Mouse (Mus musculus) liver, embryonic 12.5 days (tissue): ENCODE measurements around the gene Clps. TPM values are rescaled to one million over a fixed set of nuclear protein-coding genes. Genes with fewer than 3 reads are reported as not detected.

ENCODE experiments used
- ATAC-seq: fragments of 200-750 bp; cut with Nextera tagmentation; 2 replicates; pipeline ENCODE4 v1.8.0; 2017; ENCODE audit warnings: moderate number of reproducible peaks, mild to moderate bottlenecking, moderate library complexity
- H3K27ac ChIP-seq: fragments of 300-500 bp; sonication (generic); 2 replicates; pipeline ENCODE4 v1.5.1; 2016; ENCODE audit warnings: mild to moderate bottlenecking
- H3K27me3 ChIP-seq: fragments of 300-500 bp; sonication (generic); replicated peaks from 2 replicates; pipeline ENCODE4 v1.6.1; 2016; ENCODE audit warnings: mild to moderate bottlenecking, moderate library complexity
- H3K36me3 ChIP-seq: fragments of 300-500 bp; sonication (generic); 2 replicates; pipeline ENCODE4 v1.6.1; 2016; ENCODE audit warnings: mild to moderate bottlenecking, moderate library complexity
- H3K4me1 ChIP-seq: fragments of 300-500 bp; sonication (generic); 2 replicates; pipeline ENCODE4 v1.6.1; 2016
- H3K4me2 ChIP-seq: fragments of 300-500 bp; sonication (generic); 2 replicates; pipeline ENCODE4 v1.6.1; 2016; ENCODE audit warnings: mild to moderate bottlenecking, moderate library complexity
- H3K4me3 ChIP-seq: fragments of 300-500 bp; sonication (generic); 2 replicates; pipeline ENCODE4 v1.5.1; 2016; ENCODE audit warnings: mild to moderate bottlenecking, moderate library complexity
- H3K9ac ChIP-seq: fragments of 300-500 bp; sonication (generic); 2 replicates; pipeline ENCODE4 v1.6.1; 2016; ENCODE audit warnings: mild to moderate bottlenecking, moderate library complexity
- H3K9me3 ChIP-seq: fragments of 300-500 bp; sonication (generic); replicated peaks from 2 replicates; pipeline ENCODE4 v1.6.1; 2016; ENCODE audit warnings: mild to moderate bottlenecking, moderate library complexity
- WGBS: fragments of 180-500 bp; shearing (Covaris S2); methylation state at CpG from one replicate; pipeline ENCODE4 v1.1.7; 2016; ENCODE audit not compliant: insufficient replicate concordance; 5-methylcytosine and 5-hydroxymethylcytosine counted together
- polyA plus RNA-seq: library from polyadenylated mRNA; unstranded; fragments of >200 nt; fragmentation: Nextera tagmentation; extraction: Ambion mirVana; gene quantifications from 2 replicates; pipeline ENCODE4 v1.2.1, GENCODE M21; 2016

Clps gene
- polyA plus RNA-seq, 1 experiment from 2014 or later, result 2.3 TPM

DNA sequence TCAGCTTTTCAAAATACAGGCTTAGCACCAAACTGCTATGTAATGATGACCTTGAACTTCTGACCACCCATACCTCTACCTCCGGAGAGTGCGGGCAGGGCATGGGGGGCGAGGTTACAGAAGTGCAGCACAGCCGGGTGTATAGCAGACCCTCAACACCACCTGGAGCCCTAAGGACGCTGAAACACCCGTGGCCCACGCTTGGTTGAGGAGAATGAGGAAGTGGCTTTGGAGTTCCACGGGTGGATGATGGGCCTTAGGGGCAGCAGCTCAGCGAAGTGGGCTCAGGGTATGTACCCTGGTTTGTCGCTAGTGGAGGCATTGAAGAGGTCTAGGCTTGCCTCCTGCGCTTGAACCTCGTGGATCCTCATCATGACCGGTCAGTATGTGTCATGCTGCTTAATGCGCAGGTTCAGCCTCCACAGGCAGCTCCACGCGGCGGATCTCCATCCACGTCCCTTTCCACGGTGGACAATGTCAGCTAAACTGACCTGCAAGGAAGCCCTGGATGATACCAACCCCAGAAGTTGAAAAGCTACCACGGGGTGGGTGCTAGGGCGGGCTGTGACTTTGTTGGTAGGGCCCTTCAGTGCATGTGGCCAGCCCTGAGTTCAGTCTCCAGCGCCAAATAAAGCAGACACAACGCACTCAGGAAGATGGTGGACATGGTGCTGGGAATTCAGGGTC, 36.4 kb downstream of the Clps start:
- no peak overlapping the region for H3K4me3 ChIP-seq
- H3K4me1 ChIP-seq, result peaks cover 39% of the 10 kb centered on the region
- no peak for ATAC-seq
- no peaks in the 10 kb centered on the region for H3K36me3 ChIP-seq
- H3K9me3 ChIP-seq, result no peaks in the 10 kb centered on the region
- 60% methylated on average over 23 of the region's 23 CpGs for WGBS
- H3K27me3 ChIP-seq, result peaks cover 68% of the 10 kb centered on the region
- no peak overlapping the region for H3K27ac ChIP-seq
- H3K4me2 ChIP-seq, result peak overlapping the region; percentile 79
- no peak overlapping the region for H3K9ac ChIP-seq

DNA sequence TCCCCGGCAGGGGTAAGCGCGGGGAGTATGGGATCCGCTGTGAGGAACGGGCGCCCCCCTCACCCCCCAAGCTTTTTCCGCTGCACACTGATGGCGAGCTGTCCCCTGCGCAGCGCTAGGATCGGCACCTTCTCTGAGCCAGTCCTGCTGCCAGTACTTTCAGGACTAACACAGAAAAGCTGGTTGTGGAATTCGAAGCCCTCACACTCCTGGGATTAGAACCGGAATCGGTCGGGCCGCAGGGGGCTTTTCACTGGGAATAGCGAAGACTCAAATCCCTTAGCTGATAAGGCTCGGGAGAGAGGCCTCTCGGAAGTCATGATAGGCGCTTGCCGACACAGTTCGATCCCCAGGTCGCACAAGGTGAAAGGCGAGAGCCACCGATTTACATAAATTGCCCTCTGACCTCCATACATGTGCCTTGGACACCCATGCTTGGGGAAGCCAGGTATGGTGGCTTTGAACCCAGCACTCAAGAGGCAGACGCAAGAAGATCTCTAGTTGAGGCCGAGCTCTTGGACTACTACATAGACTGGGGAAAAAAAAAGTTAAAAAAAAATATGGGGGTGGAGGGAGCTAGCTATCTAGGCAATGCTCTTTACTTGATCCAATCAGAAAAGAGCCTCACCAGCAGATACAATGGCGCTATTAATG, 37.1 kb downstream of the Clps start:
- no peak; the same call in 1 of the 2 replicates for ATAC-seq
- Histone ChIP-seq H3K4me2 (peak overlapping the region; percentile 79), H3K27me3 (peaks cover 68% of the 10 kb centered on the region), H3K36me3 (no peaks in the 10 kb centered on the region), H3K27ac (peak overlapping the region; percentile 54), H3K4me1 (peaks cover 43% of the 10 kb centered on the region), H3K4me3 (peak overlapping the region; percentile 60), H3K9me3 (no peaks in the 10 kb centered on the region), H3K9ac (peak overlapping the region; percentile 8; the same call in 1 of the 2 replicates)
- WGBS, result 5% methylated on average over 28 of the region's 28 CpGs

DNA sequence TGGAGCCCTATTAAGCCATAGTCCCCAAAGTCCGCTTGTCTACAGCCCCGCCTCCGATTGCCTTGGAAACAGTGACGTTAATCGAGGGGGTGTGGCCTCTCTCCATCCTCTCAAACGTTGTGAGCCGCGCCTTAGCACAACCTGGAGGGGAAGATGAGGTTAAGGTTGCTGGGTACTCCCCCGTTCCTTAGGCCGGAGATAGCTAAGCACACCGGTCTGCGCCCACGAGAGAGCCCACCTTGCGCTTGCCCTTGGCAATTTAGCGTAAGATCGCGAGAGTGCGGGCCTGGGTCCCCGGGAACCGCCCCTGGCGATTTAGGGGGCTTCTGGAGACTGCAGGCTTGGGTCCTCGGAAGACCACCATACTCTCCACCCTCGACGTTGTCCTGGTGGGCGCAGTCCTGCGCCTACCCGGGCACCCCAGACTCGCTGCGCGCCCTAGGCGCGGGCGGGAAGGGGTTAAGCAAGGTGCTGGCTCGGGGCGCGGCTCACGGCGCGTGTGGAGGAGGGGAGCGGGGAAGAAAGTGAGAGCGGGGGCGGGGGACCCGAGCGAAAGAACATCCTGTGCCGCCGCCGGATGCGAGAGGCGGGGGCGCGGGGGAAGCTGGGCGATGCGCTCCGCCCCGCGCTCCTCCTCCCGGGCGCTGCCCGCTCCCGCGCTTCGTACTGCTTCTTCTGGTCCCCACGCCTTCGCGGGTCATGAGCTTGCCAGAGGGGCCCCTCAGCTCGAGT, 37.8 kb downstream of the Clps start:
- peak overlapping the region; percentile 60 for H3K4me3 ChIP-seq
- H3K9me3 ChIP-seq, result no peaks in the 10 kb centered on the region
- H3K27me3 ChIP-seq, result peaks cover 72% of the 10 kb centered on the region
- ATAC-seq, result peak; percentile 57
- H3K4me2 ChIP-seq, result peak overlapping the region; percentile 79
- WGBS, result under 1% methylated on average over 66 of the region's 66 CpGs
- H3K36me3 ChIP-seq, result no peaks in the 10 kb centered on the region
- H3K4me1 ChIP-seq, result peaks cover 49% of the 10 kb centered on the region
- H3K27ac ChIP-seq, result peak overlapping the region; percentile 54
- H3K9ac ChIP-seq, result peak overlapping the region; percentile 8; the same call in 1 of the 2 replicates

DNA sequence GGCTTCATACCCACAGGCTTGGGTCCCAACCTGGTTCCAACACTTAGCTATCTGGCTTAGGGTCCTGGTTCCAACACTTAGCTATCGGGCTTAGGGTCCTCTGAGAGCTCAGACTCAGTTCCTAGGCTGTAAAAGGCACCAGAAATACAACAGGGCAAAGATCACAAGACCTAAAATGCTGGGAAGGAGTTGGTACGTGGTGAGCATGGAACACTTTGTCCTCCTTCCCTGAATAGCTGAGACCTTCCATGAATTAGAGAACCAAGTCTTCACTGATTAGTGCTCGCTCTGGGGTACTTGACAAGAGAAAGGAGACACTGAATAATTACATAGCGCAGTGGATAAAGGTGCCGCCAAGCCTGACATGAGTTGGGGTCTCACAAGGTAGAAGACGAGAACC, 38.6 kb downstream of the Clps start:
- Histone ChIP-seq H3K27me3 (peaks cover 78% of the 10 kb centered on the region), H3K9me3 (no peaks in the 10 kb centered on the region), H3K4me1 (peaks cover 46% of the 10 kb centered on the region), H3K4me2 (peak overlapping the region; percentile 79), H3K9ac (no peak overlapping the region), H3K4me3 (peak overlapping the region; percentile 60; the same call in 1 of the 2 replicates), H3K27ac (no peak overlapping the region), H3K36me3 (no peaks in the 10 kb centered on the region)
- no peak for ATAC-seq
- 35% methylated on average over 6 of the region's 6 CpGs for WGBS

DNA sequence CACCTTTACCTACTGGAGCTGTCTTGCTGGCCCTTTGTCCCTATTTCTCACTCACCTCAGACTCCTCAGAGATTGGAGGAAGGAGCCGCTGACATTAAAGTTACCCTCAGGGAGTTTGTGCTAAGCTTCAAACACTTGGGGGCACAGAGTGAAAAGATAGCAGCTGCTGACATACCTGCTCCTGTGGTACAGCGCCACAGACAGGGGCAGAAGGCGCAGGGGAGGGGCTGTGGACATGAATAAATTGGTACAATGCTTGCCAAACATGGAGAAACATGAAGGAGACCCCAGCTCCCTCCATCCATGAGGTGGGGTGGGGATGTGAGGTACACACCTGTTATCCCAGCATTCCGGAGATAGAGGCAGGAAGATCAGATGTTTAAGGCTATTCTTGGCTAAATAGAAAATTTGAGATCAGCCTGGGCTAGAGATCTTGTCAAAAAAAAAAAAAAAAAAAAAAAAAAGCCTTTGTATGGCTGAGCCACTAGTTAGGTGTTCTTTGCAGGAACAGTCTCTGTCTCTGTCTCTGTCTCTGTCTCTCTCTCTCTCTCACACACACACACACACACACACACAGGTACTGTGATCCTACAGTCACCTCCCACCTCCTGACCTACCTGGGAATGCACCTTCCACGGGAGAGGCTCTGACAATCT, 39.4 kb downstream of the Clps start:
- Histone ChIP-seq H3K9ac (no peak overlapping the region), H3K4me2 (no peak overlapping the region), H3K4me1 (peaks cover 45% of the 10 kb centered on the region), H3K9me3 (no peaks in the 10 kb centered on the region), H3K36me3 (no peaks in the 10 kb centered on the region), H3K4me3 (no peak overlapping the region), H3K27ac (no peak overlapping the region), H3K27me3 (peaks cover 85% of the 10 kb centered on the region)
- WGBS, result 51% methylated on average over 5 of the region's 5 CpGs
- ATAC-seq, result no peak

DNA sequence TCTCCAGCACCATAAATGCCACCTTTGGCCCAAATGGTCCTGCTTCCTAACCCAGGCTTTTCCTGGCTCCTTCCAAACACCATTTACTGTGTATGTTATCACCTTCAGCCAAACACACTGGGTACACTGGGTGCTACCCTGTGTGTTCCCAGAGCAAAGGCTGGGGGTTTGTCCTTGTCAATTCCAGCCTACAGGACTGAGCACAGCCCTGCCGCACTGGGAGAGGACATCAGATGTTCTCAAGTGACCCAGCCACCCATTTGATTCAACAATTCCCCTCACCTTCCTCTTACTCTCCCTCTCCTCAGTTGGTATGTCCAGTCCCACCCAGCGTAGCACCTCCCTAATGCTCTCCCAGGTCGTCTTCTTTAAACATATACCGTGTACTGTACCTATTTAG, 40.0 kb downstream of the Clps start:
- H3K4me1 ChIP-seq, result peaks cover 50% of the 10 kb centered on the region
- H3K27ac ChIP-seq, result no peak overlapping the region
- WGBS, result 43% methylated on average over 4 of the region's 4 CpGs
- H3K4me3 ChIP-seq, result no peak overlapping the region
- H3K4me2 ChIP-seq, result no peak overlapping the region
- H3K9ac ChIP-seq, result no peak overlapping the region
- peaks cover 91% of the 10 kb centered on the region for H3K27me3 ChIP-seq
- no peaks in the 10 kb centered on the region for H3K36me3 ChIP-seq
- no peaks in the 10 kb centered on the region for H3K9me3 ChIP-seq
- no peak for ATAC-seq

DNA sequence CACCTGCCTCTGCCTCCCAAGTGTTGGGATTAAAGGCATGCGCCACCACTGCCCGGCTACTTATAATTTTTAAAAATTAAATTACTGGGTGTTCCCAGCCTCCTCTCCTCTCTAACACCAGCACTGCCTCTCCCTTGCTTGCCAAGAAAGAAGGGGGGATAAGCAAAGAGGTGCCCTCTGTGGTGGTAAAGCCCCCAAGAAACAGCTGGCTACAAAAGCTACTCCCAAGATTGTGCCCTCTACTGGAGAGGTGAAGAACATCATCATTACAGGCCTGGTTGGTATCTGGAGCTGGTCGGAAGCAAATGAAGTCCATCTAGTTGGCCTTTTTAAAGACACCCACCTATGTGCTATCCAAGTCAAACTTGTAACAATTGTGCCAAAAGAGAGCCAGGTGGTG, 40.7 kb downstream of the Clps start:
- no peak overlapping the region for H3K27ac ChIP-seq
- no peak overlapping the region for H3K4me2 ChIP-seq
- H3K27me3 ChIP-seq, result peaks cover 97% of the 10 kb centered on the region
- H3K4me3 ChIP-seq, result no peak overlapping the region
- no peaks in the 10 kb centered on the region for H3K36me3 ChIP-seq
- H3K9me3 ChIP-seq, result no peaks in the 10 kb centered on the region
- peaks cover 51% of the 10 kb centered on the region for H3K4me1 ChIP-seq
- ATAC-seq, result no peak
- WGBS, result 72% methylated on average over 3 of the region's 3 CpGs
- no peak overlapping the region for H3K9ac ChIP-seq

DNA sequence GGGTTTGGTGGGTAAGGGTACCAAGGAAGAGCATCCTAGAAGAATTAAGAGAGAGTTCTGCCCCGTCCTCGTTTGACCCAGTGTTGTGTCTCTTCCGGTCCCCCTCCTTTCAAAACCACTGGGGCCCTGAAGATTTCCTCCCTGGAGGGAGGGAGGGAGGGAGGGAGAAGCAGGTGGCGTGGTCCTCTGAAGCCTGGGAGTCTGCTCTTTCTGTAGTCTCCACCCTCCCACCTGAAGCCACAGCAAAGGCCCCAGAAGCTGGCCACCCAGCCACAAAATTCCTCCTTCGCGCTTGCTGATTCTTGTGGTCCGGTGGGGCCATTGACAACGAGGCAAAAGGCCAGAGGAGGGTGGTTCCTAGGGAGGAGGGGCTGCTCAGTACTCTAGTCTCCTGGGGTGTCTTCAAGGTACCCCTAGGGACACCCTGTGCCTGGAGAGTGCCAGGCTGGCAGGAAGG, 41.9 kb downstream of the Clps start:
- no peak overlapping the region for H3K9ac ChIP-seq

DNA sequence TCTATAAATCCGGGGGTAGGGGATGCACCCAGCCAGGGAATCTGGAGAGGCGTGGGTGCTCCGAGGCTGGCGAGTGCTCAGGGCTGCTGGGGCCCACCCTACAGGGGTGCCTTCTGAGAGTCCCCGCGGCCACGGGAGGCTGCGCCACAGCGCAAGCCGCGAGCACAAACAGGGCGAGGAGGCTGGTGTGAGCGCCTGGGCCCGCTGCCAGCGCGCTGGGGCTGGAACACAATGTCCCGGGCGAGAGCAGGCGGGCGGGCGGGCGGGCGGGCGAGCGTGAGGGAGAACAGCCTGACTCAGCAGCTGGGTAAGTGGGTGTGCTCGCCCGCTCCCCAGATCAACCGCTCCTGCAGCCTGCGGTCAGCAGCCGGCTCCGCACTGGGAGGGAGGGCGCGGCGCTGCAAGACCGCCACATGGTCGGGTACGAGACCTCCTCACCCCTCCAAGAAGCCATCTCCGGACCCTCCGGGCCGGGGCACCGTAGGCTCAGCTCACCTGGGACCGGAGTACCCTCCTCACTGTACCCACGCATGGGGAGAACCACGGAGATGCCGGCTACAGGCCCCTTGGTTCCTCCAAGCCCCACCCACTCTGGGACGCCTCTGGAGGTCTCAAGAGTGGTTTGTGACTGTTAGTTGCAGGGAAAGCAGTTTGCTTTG, 42.5 kb downstream of the Clps start:
- Histone ChIP-seq H3K9me3 (no peaks in the 10 kb centered on the region), H3K4me3 (peak overlapping the region; percentile 43), H3K4me2 (peak overlapping the region; percentile 72), H3K4me1 (peaks cover 44% of the 10 kb centered on the region), H3K27ac (no peak overlapping the region), H3K36me3 (no peaks in the 10 kb centered on the region), H3K27me3 (peaks cover 93% of the 10 kb centered on the region), H3K9ac (0 out of 2 replicates have a peak overlapping the region, but pooled peaks have one; percentile 7)
- ATAC-seq, result no peak
- 1% methylated on average over 46 of the region's 46 CpGs for WGBS

More for the DNA sequence above, 41.9 kb downstream of the Clps start:
- H3K36me3 ChIP-seq, result no peaks in the 10 kb centered on the region
- H3K9me3 ChIP-seq, result no peaks in the 10 kb centered on the region
- H3K27me3 ChIP-seq, result peaks cover 97% of the 10 kb centered on the region
- no peak for ATAC-seq
- no peak overlapping the region for H3K27ac ChIP-seq
- 16% methylated on average over 8 of the region's 8 CpGs for WGBS
- H3K4me2 ChIP-seq, result peak overlapping the region; percentile 72
- H3K4me1 ChIP-seq, result peaks cover 50% of the 10 kb centered on the region
- H3K4me3 ChIP-seq, result peak overlapping the region; percentile 43

DNA sequence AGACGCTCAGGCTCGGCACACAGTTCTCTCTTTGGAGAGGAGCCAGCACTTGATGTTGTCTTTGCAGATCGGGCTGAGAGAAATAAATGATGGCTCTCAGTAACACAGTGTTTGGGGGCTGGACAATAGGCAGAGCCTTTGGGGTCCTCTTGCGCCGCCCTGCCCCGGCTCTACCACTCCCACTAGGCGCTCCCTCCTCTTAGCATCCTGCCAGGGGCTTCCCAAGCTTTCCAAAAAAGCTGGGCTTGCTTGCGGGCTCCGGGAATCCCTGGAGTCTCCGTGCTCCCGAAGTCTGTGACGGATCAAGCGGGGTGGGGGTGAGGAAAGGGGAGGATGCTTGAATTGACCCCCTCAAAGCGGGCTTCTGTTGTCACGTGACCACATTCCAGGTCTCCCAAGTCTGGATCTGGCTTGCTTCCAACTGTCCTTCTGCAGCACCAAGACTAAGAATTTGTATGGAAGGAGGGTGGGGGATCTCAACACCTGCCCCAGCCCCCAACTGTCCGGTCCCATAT, 43.1 kb downstream of the Clps start, which contains the start of gene Fkbp5:
TSS of gene Fkbp5 (minus strand) at position 87 of the 515 bp plus-strand sequence.
- Histone ChIP-seq H3K9ac (0 out of 2 replicates have a peak within 1 kb of the TSS, but pooled peaks have one; percentile 7), H3K4me2 (peak within 1 kb of the TSS; percentile 72), H3K27ac (no peak within 1 kb of the TSS), H3K4me3 (peak within 1 kb of the TSS; percentile 43), H3K9me3 (no peaks in the 10 kb centered on the region), H3K36me3 (no peaks in the 10 kb centered on the region), H3K4me1 (peaks cover 43% of the 10 kb centered on the region), H3K27me3 (peaks cover 93% of the 10 kb centered on the region)
- no peak for ATAC-seq
- 16% methylated on average over 16 of the region's 16 CpGs for WGBS

DNA sequence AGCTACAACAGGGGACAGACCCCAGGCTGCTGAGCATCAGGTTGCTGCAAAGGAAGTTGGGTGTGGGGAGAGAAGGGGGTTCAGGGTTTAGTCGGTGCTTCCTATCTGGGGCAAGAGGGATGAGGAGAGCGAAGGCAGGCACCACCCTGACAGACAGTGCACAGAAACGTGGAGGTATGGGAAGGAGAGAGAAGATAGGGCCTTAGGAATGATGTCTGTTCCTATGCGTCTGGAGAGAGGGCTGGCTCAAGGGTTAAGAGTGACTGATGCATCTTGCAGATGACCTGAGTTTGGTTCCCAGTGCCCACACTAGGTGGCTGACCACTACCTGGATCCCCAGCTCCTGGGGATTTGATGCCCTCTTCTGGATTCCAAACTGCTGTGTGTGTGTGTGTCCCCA, 43.7 kb downstream of the Clps start:
- ATAC-seq, result no peak
- H3K4me3 ChIP-seq, result no peak overlapping the region
- no peak overlapping the region for H3K27ac ChIP-seq
- H3K4me2 ChIP-seq, result no peak overlapping the region
- no peak overlapping the region for H3K9ac ChIP-seq
- peaks cover 42% of the 10 kb centered on the region for H3K4me1 ChIP-seq
- peaks cover 87% of the 10 kb centered on the region for H3K27me3 ChIP-seq
- WGBS, result 24% methylated on average over 4 of the region's 4 CpGs
- H3K36me3 ChIP-seq, result no peaks in the 10 kb centered on the region
- H3K9me3 ChIP-seq, result no peaks in the 10 kb centered on the region
